Mouse (Mus musculus): ENCODE results near the gene Cpox.

GRCm38 (mm10) chr16:58671212-58671985 lies 1.3 kb downstream of the Cpox start:
- TF ChIP-seq CTCF (IDR thresholded peaks at IDR 0.05) (no peak), EP300 (IDR thresholded peaks at IDR 0.05) (no peak)

Measured in lung, postnatal 0 days (tissue).